Mouse (Mus musculus): ENCODE measurements at regions not wholly inside any gene's neighbourhood (a gene's known extent, or its start where the extent isn't known, plus 50 kb on each side); places are given as distances from the start of the nearest gene placed in this dataset.
A peak's percentile ranks its signal among the peaks of the same experiment; 100 is the strongest.
"Not testable (repeated sequence)": the region's sequence is repeated elsewhere in the genome, so short reads cannot be mapped to it uniquely, and the experiment has no call there.

GRCm38 (mm10) chr13:85988633-85989032, 58.1 kb downstream of the Cox7c start:
- no peak for ATAC-seq (ENCODE audit: low FRiP score)
- Histone ChIP-seq H3K4me1 (no peaks in the 10 kb centered on the region), H3K36me3 (replicated peaks) (no peaks in the 10 kb centered on the region), H3K27ac (no peak overlapping the region), H3K4me2 (no peak overlapping the region), H3K4me3 (replicated peaks) (no peak overlapping the region), H3K9me3 (no peaks in the 10 kb centered on the region), H3K27me3 (no peaks in the 10 kb centered on the region), H3K9ac (no peak overlapping the region)

- Histone ChIP-seq H3K9me3 (no peaks in the 10 kb centered on the region), H3K4me3 (replicated peaks) (no peak overlapping the region), H3K27ac (no peak overlapping the region), H3K36me3 (replicated peaks) (no peaks in the 10 kb centered on the region), H3K9ac (no peak overlapping the region), H3K4me1 (no peaks in the 10 kb centered on the region), H3K4me2 (no peak overlapping the region), H3K27me3 (no peaks in the 10 kb centered on the region)
- 65% methylated on average over 1 of the region's 1 CpGs for WGBS
- ATAC-seq (ENCODE audit: low FRiP score), result no peak
These were observed 64.6 kb downstream of the Cox7c start for GRCm38 (mm10) chr13:85982089-85982488.

GRCm38 (mm10) chr13:85964005-85964404, 82.7 kb downstream of the Cox7c start:
- ATAC-seq (ENCODE audit: low FRiP score); H3K36me3 ChIP-seq (replicated peaks); H3K4me2 ChIP-seq; H3K9ac ChIP-seq; H3K27ac ChIP-seq; H3K27me3 ChIP-seq; H3K9me3 ChIP-seq; H3K4me1 ChIP-seq; H3K4me3 ChIP-seq (replicated peaks): not testable (repeated sequence)
- 82% methylated on average over 2 of the region's 2 CpGs for WGBS

GRCm38 (mm10) chr13:85955284-85955683, 91.4 kb downstream of the Cox7c start:
- Histone ChIP-seq H3K4me1 (no peaks in the 10 kb centered on the region), H3K9ac (no peak overlapping the region), H3K4me2 (no peak overlapping the region), H3K27me3 (no peaks in the 10 kb centered on the region), H3K36me3 (replicated peaks) (no peaks in the 10 kb centered on the region), H3K4me3 (replicated peaks) (no peak overlapping the region), H3K9me3 (no peaks in the 10 kb centered on the region), H3K27ac (no peak overlapping the region)
- no peak for ATAC-seq (ENCODE audit: low FRiP score)

- Histone ChIP-seq H3K36me3 (replicated peaks) (no peaks in the 10 kb centered on the region), H3K27me3 (no peaks in the 10 kb centered on the region), H3K9me3 (no peaks in the 10 kb centered on the region), H3K27ac (no peak overlapping the region), H3K4me1 (no peaks in the 10 kb centered on the region), H3K9ac (no peak overlapping the region), H3K4me2 (no peak overlapping the region), H3K4me3 (replicated peaks) (no peak overlapping the region)
- 83% methylated on average over 6 of the region's 6 CpGs for WGBS
- no peak for ATAC-seq (ENCODE audit: low FRiP score)
These were observed 93.8 kb downstream of the Cox7c start for GRCm38 (mm10) chr13:85952896-85953295.

GRCm38 (mm10) chr13:85926825-85927737, 119.6 kb downstream of the Cox7c start:
- Histone ChIP-seq H3K4me2 (peak overlapping the region; percentile 15; the same call in 1 of the 2 replicates), H3K36me3 (replicated peaks) (no peaks in the 10 kb centered on the region), H3K9ac (no peak overlapping the region), H3K4me1 (peaks cover 11% of the 10 kb centered on the region), H3K4me3 (replicated peaks) (no peak overlapping the region), H3K27ac (peak overlapping the region; percentile 31; the same call in 1 of the 2 replicates), H3K27me3 (no peaks in the 10 kb centered on the region), H3K9me3 (no peaks in the 10 kb centered on the region)
- ATAC-seq (ENCODE audit: low FRiP score), result peak; percentile 98
- WGBS, result 35% methylated on average over 4 of the region's 4 CpGs

GRCm38 (mm10) chr13:85926323-85926722, 120.4 kb downstream of the Cox7c start:
- WGBS, result 53% methylated on average over 2 of the region's 2 CpGs
- H3K9ac ChIP-seq, result no peak overlapping the region
- no peaks in the 10 kb centered on the region for H3K36me3 ChIP-seq (replicated peaks)
- no peaks in the 10 kb centered on the region for H3K9me3 ChIP-seq
- no peak overlapping the region for H3K4me3 ChIP-seq (replicated peaks)
- 0 out of 2 replicates have a peak, but pooled peaks have one; percentile 16 for ATAC-seq (ENCODE audit: low FRiP score)
- H3K4me1 ChIP-seq, result peaks cover 11% of the 10 kb centered on the region
- H3K27ac ChIP-seq, result peak overlapping the region; percentile 8; the same call in 1 of the 2 replicates
- no peaks in the 10 kb centered on the region for H3K27me3 ChIP-seq
- no peak overlapping the region for H3K4me2 ChIP-seq

- Histone ChIP-seq H3K36me3 (replicated peaks) (no peaks in the 10 kb centered on the region), H3K4me1 (peaks cover 11% of the 10 kb centered on the region), H3K27me3 (no peaks in the 10 kb centered on the region), H3K9me3 (no peaks in the 10 kb centered on the region), H3K4me3 (replicated peaks) (no peak overlapping the region), H3K4me2 (no peak overlapping the region), H3K27ac (no peak overlapping the region), H3K9ac (no peak overlapping the region)
- ATAC-seq (ENCODE audit: low FRiP score), result no peak
- WGBS, result 69% methylated on average over 2 of the region's 2 CpGs
These were observed 124.0 kb downstream of the Cox7c start for GRCm38 (mm10) chr13:85922696-85923095.

GRCm38 (mm10) chr13:85901796-85902195, 144.9 kb downstream of the Cox7c start:
- Histone ChIP-seq H3K9me3 (no peaks in the 10 kb centered on the region), H3K4me3 (replicated peaks) (no peak overlapping the region), H3K9ac (no peak overlapping the region), H3K36me3 (replicated peaks) (no peaks in the 10 kb centered on the region), H3K27ac (no peak overlapping the region), H3K4me2 (no peak overlapping the region), H3K27me3 (no peaks in the 10 kb centered on the region), H3K4me1 (no peaks in the 10 kb centered on the region)
- ATAC-seq (ENCODE audit: low FRiP score), result no peak

GRCm38 (mm10) chr13:85897656-85898055, 149.0 kb downstream of the Cox7c start:
- no peaks in the 10 kb centered on the region for H3K36me3 ChIP-seq (replicated peaks)
- no peak overlapping the region for H3K27ac ChIP-seq
- H3K9me3 ChIP-seq, result no peaks in the 10 kb centered on the region
- no peak overlapping the region for H3K9ac ChIP-seq
- no peak overlapping the region for H3K4me2 ChIP-seq
- H3K4me3 ChIP-seq (replicated peaks), result no peak overlapping the region
- ATAC-seq (ENCODE audit: low FRiP score), result no peak
- no peaks in the 10 kb centered on the region for H3K4me1 ChIP-seq
- H3K27me3 ChIP-seq, result no peaks in the 10 kb centered on the region
- WGBS, result 80% methylated on average over 2 of the region's 2 CpGs

- ATAC-seq (ENCODE audit: low FRiP score), result no peak
- Histone ChIP-seq H3K4me2 (no peak overlapping the region), H3K36me3 (replicated peaks) (no peaks in the 10 kb centered on the region), H3K4me1 (no peaks in the 10 kb centered on the region), H3K9ac (no peak overlapping the region), H3K4me3 (replicated peaks) (no peak overlapping the region), H3K27ac (no peak overlapping the region), H3K9me3 (no peaks in the 10 kb centered on the region), H3K27me3 (no peaks in the 10 kb centered on the region)
- 28% methylated on average over 8 of the region's 8 CpGs for WGBS
These were observed 151.6 kb downstream of the Cox7c start for GRCm38 (mm10) chr13:85895141-85895540.

- H3K4me1 ChIP-seq; H3K9ac ChIP-seq; H3K9me3 ChIP-seq; H3K27ac ChIP-seq; H3K4me2 ChIP-seq; ATAC-seq (ENCODE audit: low FRiP score); H3K4me3 ChIP-seq (replicated peaks); H3K36me3 ChIP-seq (replicated peaks); H3K27me3 ChIP-seq: not testable (repeated sequence)
These were observed 156.9 kb downstream of the Cox7c start for GRCm38 (mm10) chr13:85889846-85890245.

- H3K27me3 ChIP-seq, result no peaks in the 10 kb centered on the region
- no peaks in the 10 kb centered on the region for H3K4me1 ChIP-seq
- H3K4me2 ChIP-seq, result no peak overlapping the region
- H3K4me3 ChIP-seq (replicated peaks), result no peak overlapping the region
- H3K9ac ChIP-seq, result no peak overlapping the region
- no peak for ATAC-seq (ENCODE audit: low FRiP score)
- no peaks in the 10 kb centered on the region for H3K36me3 ChIP-seq (replicated peaks)
- H3K9me3 ChIP-seq, result no peaks in the 10 kb centered on the region
- H3K27ac ChIP-seq, result no peak overlapping the region
- 73% methylated on average over 2 of the region's 2 CpGs for WGBS
These were observed 163.9 kb downstream of the Cox7c start for GRCm38 (mm10) chr13:85882817-85883216.
